32 mouse cellular contexts compared by ENCODE assay signal in the genomic region with DNA sequence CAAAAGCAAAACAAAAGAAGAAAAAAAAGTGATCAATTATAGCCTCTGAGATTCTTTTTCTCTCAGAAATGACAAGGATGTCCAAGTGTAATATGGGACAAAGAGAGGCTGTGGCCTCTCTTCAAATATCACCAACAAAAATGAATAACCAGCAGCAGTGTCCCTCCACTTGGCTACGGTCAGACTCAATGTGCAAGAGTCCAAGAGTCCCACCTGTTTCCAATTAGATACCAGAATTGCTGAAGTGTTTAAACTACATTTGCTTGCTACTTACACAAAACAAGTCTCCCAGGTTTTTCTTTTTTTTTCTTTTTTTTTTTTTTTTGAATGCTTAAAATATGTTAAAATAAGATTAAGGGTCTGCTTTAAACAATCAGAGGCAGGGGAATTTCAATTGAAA. TPM values are rescaled to one million over a fixed set of nuclear protein-coding genes. Genes with fewer than 3 reads are reported as not detected.
DNase-seq lines count a peak whose midpoint lies in the region; ATAC-seq and TF ChIP-seq lines count a peak whose summit lies in the region.
"Had no signal": no experiment of that assay in that cellular context is flagged by ENCODE, and none has a peak within 500 bp of the region (broad histone marks: within the 10 kb centered on the region; RNA-seq: fewer than 3 reads in every experiment).

No protein-coding gene starts in this region.

- H3K27ac ChIP-seq in forebrain, postnatal 0 days (ENCODE audit: low read depth, low read length), result no peak overlapping the region
- no peak overlapping the region for H3K27ac ChIP-seq in forebrain, embryonic 14.5 days (ENCODE audit: low read depth, low read length)
- no peak overlapping the region for H3K27ac ChIP-seq in embryonic facial prominence, embryonic 14.5 days (replicated peaks; ENCODE audit: low read depth, low read length)
- H3K27ac ChIP-seq: embryonic facial prominence, embryonic 12.5 days; forebrain, embryonic 10.5 days; heart, embryonic 10.5 days; heart, embryonic 15.5 days; hindbrain, postnatal 0 days; intestine, embryonic 15.5 days; liver, embryonic 15.5 days; lung, embryonic 15.5 days; midbrain, embryonic 12.5 days; neural tube, embryonic 13.5 days had no signal

- no peaks in the 10 kb centered on the region for H3K9me3 ChIP-seq in forebrain, postnatal 0 days (ENCODE audit: low read length)
- H3K9me3 ChIP-seq in forebrain, embryonic 14.5 days (replicated peaks; ENCODE audit: control insufficient read depth, low read length), result no peaks in the 10 kb centered on the region
- no peaks in the 10 kb centered on the region for H3K9me3 ChIP-seq in embryonic facial prominence, embryonic 14.5 days (ENCODE audit: control insufficient read depth, low read length)
- H3K9me3 ChIP-seq: embryonic facial prominence, embryonic 12.5 days; forebrain, embryonic 10.5 days; heart, embryonic 10.5 days; heart, embryonic 15.5 days; intestine, embryonic 15.5 days; liver, embryonic 15.5 days; lung, embryonic 15.5 days; megakaryocyte, embryonic 14.5 days; midbrain, embryonic 12.5 days; neural tube, embryonic 13.5 days had no signal

- H3K9ac ChIP-seq in forebrain, postnatal 0 days, result no peak overlapping the region
- no peak overlapping the region for H3K9ac ChIP-seq in forebrain, embryonic 14.5 days (ENCODE audit: low read length)
- no peak overlapping the region for H3K9ac ChIP-seq in embryonic facial prominence, embryonic 14.5 days (ENCODE audit: low read depth, low read length)
- H3K9ac ChIP-seq: embryonic facial prominence, embryonic 12.5 days; heart, embryonic 15.5 days; intestine, embryonic 15.5 days; liver, embryonic 15.5 days; lung, embryonic 15.5 days; midbrain, embryonic 12.5 days; neural tube, embryonic 13.5 days had no signal

- 0 out of 2 replicates have a peak overlapping the region, but pooled peaks have one; percentile 1 for H3K4me2 ChIP-seq in forebrain, postnatal 0 days (ENCODE audit: low read depth)
- H3K4me2 ChIP-seq in forebrain, embryonic 14.5 days (ENCODE audit: low read length), result no peak overlapping the region
- H3K4me2 ChIP-seq in embryonic facial prominence, embryonic 14.5 days (ENCODE audit: low read depth, low read length), result no peak overlapping the region
- H3K4me2 ChIP-seq: embryonic facial prominence, embryonic 12.5 days; heart, embryonic 15.5 days; intestine, embryonic 15.5 days; liver, embryonic 15.5 days; lung, embryonic 15.5 days; midbrain, embryonic 12.5 days had no signal

- DNase-seq in forebrain, postnatal 0 days, result no peak
- DNase-seq in forebrain, embryonic 14.5 days (ENCODE audit: low spot score), result no peak
- DNase-seq in 3T3-L1 (ENCODE audit: low read depth, low spot score) (peak; percentile 83), NIH3T3 (ENCODE audit: low read depth) (peak; percentile 64)
- peak; percentile 49 for DNase-seq in embryonic facial prominence, embryonic 14.5 days (ENCODE audit: low spot score)
- DNase-seq in gastrocnemius, adult 18-20 months (ENCODE audit: low spot score), result no peak
- DNase-seq in ovary, postnatal 10 days (ENCODE audit: low spot score), result no peak
- DNase-seq: adrenal gland, postnatal 14 days; cerebellum, adult 11-12 months; gastrocnemius, postnatal 25 days; heart, adult 11 months; kidney, adult 8-10 months; kidney, postnatal 25 days; liver; lung, postnatal 4 days; right cerebral cortex, postnatal 25 days; spleen, adult 18-20 months; thymus, postnatal 14 days had no signal

- no peak for TF ChIP-seq CTCF in forebrain, postnatal 0 days (IDR thresholded peaks at IDR 0.05; ENCODE audit: low read depth)

- H3K4me1 ChIP-seq in forebrain, postnatal 0 days (ENCODE audit: insufficient read depth), result no peaks in the 10 kb centered on the region
- H3K4me1 ChIP-seq in forebrain, embryonic 14.5 days (ENCODE audit: control insufficient read depth, insufficient read depth, low read length), result peaks cover 21% of the 10 kb centered on the region
- H3K4me1 ChIP-seq in embryonic facial prominence, embryonic 14.5 days (ENCODE audit: control insufficient read depth, insufficient read depth, low read length), result peaks cover 23% of the 10 kb centered on the region

- no peak for ATAC-seq in forebrain, postnatal 0 days
- no peak for ATAC-seq in forebrain, embryonic 14.5 days
- no peak for ATAC-seq in embryonic facial prominence, embryonic 14.5 days (ENCODE audit: low read depth)
- ATAC-seq: forebrain, embryonic 16.5 days; hindbrain, postnatal 0 days; intestine, embryonic 15.5 days; Patski had no signal

- WGBS in forebrain, postnatal 0 days, result 52% methylated on average over 1 of the region's 1 CpGs
- WGBS in forebrain, embryonic 14.5 days, result 71% methylated on average over 1 of the region's 1 CpGs
- 52% methylated on average over 1 of the region's 1 CpGs for WGBS in embryonic facial prominence, embryonic 14.5 days

- no peaks in the 10 kb centered on the region for H3K36me3 ChIP-seq in forebrain, postnatal 0 days (ENCODE audit: insufficient read depth)
- H3K36me3 ChIP-seq in forebrain, embryonic 14.5 days (ENCODE audit: control insufficient read depth, insufficient read depth, low read length), result no peaks in the 10 kb centered on the region
- no peaks in the 10 kb centered on the region for H3K36me3 ChIP-seq in embryonic facial prominence, embryonic 14.5 days (ENCODE audit: control insufficient read depth, insufficient read depth, low read length)
- H3K36me3 ChIP-seq: embryonic facial prominence, embryonic 12.5 days; G1E; heart, embryonic 15.5 days; intestine, embryonic 15.5 days; liver, embryonic 15.5 days; lung, embryonic 15.5 days; midbrain, embryonic 12.5 days; neural tube, embryonic 13.5 days had no signal

- no peak overlapping the region for H3K4me3 ChIP-seq in forebrain, postnatal 0 days (ENCODE audit: low read depth, low read length)
- H3K4me3 ChIP-seq in forebrain, embryonic 14.5 days (ENCODE audit: low read depth, low read length), result no peak overlapping the region
- no peak overlapping the region for H3K4me3 ChIP-seq in embryonic facial prominence, embryonic 14.5 days (ENCODE audit: low read depth, low read length)
- H3K4me3 ChIP-seq: embryonic facial prominence, embryonic 12.5 days; forebrain, embryonic 10.5 days; heart, embryonic 10.5 days; heart, embryonic 15.5 days; intestine, embryonic 15.5 days; liver, embryonic 15.5 days; lung, embryonic 15.5 days; megakaryocyte, embryonic 14.5 days; midbrain, embryonic 12.5 days; neural tube, embryonic 13.5 days had no signal

- H3K27me3 ChIP-seq in forebrain, postnatal 0 days (ENCODE audit: insufficient read depth, low read length), result no peaks in the 10 kb centered on the region
- no peaks in the 10 kb centered on the region for H3K27me3 ChIP-seq in forebrain, embryonic 14.5 days (replicated peaks; ENCODE audit: control insufficient read depth, insufficient read depth, low read length)
- no peaks in the 10 kb centered on the region; the same call in 1 of the 2 replicates for H3K27me3 ChIP-seq in embryonic facial prominence, embryonic 14.5 days (replicated peaks; ENCODE audit: control insufficient read depth, insufficient read depth, low read length)
- H3K27me3 ChIP-seq: embryonic facial prominence, embryonic 12.5 days; heart, embryonic 15.5 days; intestine, embryonic 15.5 days; lung, embryonic 15.5 days; megakaryocyte, embryonic 14.5 days; midbrain, embryonic 12.5 days; neural tube, embryonic 13.5 days; Patski had no signal

RNA-seq across cellular contexts. Expression of a gene that starts 5.1 kb away (rescaled TPM):
- 124 and 141 TPM in 2 replicates for total RNA-seq in forebrain, postnatal 0 days (2014; rRNA removed)
- 82.9 and 86.0 TPM in 2 replicates for polyA plus RNA-seq in forebrain, postnatal 0 days (2015; fragmentation: Nextera tagmentation; extraction: Ambion mirVana)
- 89.6 and 115 TPM in 2 replicates for polyA plus RNA-seq in forebrain, embryonic 14.5 days (2014; fragmentation: Nextera tagmentation; extraction: Ambion mirVana)
- 60.6 and 65.5 TPM in 2 replicates for polyA plus RNA-seq in embryonic facial prominence, embryonic 14.5 days (2014; fragmentation: Nextera tagmentation; extraction: Ambion mirVana)
- 10 to 100 TPM; 82.7 to 88.7 TPM for total RNA-seq in gastrocnemius, adult 18-20 months (2021)

Comparison
In these comparisons a context has a peak if more than half of its experiments do, and no peak if none do; other contexts are left out.
1. DNase-seq: peak in 3T3-L1 (single experiment), NIH3T3 (single experiment) and embryonic facial prominence, embryonic 14.5 days (single experiment); none in forebrain, postnatal 0 days (single experiment), forebrain, embryonic 14.5 days (single experiment), gastrocnemius, adult 18-20 months (single experiment) and ovary, postnatal 10 days (single experiment).